Mouse (Mus musculus) induced T-regulatory cell, adult 2 months (primary cell): Measurements from ENCODE around the gene Gm48552.

ENCODE experiments used
- DNase-seq: peaks from one replicate; pipeline ENCODE4 v3.0.0-alpha.2; 2012; ENCODE audit warnings: low read depth

Gm48552 gene

DNA sequence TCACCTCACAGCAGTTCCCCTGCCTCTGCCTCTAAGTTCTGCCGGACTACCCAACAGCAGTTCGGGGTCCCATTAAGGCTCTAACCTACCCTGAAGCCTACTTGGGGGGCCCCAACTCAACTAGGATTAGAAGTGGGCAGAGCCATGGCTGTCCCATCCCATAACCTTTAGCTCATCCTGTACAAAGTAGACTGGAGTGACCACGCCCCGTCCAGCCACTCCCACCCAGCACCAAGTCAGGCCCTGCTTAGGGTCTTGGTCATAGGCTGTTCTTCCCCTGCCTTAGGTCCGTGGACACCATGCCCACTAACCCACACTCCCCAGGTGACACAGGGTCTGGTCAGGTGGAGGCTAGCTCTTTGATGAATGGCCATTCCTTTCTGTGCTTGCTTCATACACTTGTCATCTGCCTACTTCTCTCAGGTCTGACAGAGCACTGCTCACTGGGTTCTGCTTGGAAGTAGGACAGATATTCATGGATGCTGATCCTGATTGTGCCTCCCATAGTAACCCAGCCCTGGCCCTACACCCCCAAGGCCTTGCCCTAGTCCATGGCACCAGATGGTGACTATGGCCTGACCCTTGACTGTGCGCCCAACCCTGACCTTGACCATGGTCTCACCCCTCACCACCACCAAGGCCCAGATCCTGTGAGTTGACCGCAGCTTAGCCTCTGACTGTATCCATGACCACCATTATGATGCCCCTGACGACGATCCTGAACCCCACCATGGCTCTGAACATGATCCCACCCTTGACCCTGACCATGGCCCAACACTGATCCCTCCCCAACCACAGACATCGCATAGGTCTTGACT, 30.5 kb downstream of the Gm48552 start:
- DNase-seq, result no peak

DNA sequence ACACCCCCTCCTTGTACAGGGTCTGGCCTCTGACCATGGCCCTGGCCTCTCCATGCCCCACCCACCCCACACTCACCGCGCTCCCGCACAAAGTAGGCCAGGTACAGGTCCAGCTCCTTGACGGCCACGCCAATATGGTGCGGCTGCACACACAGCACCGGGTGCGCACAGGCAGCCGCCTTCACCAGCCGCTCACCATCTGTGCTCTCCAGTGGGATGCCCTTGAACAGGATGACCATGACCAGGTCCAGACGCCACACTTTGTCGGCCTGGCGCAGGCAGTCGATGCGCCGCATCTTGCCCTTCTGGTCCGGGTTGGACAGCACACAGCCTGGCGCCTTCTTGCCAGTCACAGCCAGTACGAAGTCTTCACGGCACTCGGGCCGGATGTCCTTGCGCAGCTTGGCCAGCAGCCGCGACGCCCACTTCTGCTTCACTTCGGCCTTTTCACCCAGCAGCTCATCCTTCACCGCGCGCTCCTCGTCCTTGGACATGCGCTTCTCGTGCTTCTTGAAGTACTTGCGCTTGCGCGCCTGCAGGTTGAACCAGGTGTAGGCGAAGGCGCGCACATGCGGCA, 31.5 kb downstream of the Gm48552 start:
- no peak for DNase-seq

DNA sequence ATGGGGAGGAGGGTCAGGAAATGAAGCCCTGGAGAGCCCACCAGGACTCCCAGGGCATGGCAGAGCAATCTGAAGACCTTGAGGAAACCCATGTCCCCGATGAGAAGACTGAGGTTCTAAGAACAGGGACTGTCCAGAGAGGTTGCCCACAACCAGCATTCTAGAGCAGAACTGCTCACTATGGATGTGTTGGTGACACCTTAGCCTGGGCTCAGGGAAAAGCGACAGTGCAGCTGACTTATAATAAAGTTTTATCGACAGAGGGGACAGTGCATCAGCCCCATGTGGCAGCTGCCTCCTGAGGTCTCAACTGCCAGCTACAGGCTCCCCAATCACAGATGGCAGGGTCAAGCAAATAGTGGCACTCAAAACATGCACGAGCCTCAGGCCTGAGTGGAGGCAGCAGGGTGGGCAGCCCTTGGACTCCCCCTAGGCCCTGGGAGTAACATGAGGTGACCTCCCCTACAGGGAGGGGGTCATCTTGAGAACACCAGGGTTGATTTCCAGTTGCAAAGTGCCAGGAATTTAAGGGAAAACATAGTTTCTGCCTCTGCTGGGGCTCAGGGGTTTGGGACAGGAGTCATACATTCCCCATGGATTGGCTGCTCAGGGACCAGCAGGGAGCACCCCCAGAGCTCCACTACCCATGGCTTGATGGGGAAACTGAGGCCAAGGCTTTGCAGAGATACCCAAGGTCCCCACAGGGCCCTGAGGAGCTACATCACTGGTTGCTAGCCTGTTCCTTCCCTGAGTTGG, 32.4 kb downstream of the Gm48552 start:
- no peak for DNase-seq

DNA sequence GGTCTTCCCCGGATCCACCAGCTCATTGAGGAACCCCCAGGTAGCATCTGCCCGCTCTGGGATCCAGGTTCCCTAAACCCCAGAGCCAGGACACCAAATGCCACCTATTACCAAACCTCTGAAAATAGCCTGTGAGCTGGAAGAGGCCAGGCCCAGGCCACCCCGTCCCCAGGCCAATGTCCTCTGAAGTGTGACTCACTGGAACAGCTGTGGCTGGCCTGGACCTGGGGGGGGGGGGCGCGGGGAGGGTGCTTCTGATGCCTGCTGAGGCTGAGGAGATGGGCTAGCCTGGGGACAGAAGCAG, 32.9 kb downstream of the Gm48552 start:
- DNase-seq, result no peak

DNA sequence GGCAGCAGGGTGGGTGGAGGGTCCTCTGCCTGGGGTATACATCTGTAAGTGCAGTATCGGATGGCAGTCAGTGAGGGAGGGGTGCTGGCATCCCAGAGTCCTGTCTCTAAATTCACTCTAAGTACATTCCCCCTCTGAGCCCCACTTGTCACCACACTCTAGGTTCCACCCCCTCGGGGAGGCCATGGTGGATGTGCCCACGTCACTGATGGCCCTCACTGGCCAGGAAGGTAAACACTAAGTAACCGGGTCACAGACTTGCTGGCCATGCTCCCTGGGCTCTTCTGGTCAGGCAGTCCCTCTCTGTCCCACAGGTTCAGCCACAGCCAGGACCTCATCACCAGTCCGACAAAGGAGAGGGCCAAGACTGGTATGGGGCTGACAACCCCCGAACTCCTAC, 33.4 kb downstream of the Gm48552 start:
- no peak for DNase-seq

DNA sequence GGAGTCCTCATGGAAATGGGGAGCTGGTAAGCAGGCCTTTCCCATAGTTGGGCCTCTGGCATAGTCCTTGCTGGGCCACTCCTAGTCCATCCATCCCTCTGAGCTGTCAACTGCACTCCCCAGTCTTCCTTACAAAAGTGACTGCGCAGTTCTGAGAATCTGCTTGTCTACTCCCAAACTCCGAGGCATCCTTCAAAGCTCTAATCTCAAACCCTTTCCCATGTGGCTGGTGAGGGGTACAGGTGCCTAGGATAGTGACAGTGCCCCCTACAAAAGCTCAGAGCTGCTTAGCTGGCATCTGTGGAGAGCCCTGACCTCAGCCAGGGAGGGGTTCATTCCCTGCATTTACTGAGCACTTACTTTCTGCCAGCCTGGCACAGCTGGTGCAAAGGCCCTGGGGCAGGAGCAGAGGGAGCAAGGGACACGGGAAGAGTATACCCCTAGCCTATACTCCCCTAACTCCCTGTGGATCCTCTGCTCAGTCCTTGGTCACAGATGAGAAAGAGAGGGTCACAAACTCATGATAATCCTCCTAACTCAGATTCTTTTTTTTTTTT, 33.9 kb downstream of the Gm48552 start:
- DNase-seq, result no peak

DNA sequence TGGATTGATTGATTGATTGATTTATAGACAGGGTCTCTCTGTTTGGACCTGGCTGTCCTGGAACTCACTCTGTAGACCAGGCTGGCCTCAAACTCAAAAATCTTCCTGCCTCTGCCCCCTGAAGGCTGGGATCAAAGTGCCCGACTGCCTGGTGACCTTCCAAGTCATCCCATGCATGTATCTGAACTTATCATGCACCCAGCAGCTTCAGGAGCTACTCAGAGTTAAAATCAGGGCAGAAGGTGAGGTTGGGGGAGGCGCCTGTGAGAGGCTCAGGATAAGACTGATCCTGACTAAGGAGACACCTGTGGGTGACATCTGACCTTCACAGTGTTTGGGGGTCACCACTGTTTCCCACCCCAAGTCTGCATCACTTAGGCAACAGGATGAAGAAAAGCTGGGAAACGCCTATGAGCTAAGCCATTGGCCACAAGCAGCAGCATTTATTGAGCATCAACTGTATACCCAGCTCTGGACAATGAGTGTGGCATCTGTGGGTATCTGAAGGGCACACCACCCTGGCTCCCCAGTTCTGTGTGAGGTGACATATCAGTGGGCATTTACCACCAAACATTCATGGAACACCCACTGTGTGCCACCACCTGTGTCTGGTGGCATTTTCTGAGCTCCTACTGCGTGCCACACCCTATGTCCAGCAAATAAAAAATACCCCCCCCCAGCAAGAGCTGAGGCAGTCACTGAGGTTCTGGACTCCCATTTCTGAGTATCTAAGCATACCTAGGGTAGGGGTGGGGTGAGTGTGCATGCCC, 34.9 kb downstream of the Gm48552 start:
- peak; percentile 14 for DNase-seq

DNA sequence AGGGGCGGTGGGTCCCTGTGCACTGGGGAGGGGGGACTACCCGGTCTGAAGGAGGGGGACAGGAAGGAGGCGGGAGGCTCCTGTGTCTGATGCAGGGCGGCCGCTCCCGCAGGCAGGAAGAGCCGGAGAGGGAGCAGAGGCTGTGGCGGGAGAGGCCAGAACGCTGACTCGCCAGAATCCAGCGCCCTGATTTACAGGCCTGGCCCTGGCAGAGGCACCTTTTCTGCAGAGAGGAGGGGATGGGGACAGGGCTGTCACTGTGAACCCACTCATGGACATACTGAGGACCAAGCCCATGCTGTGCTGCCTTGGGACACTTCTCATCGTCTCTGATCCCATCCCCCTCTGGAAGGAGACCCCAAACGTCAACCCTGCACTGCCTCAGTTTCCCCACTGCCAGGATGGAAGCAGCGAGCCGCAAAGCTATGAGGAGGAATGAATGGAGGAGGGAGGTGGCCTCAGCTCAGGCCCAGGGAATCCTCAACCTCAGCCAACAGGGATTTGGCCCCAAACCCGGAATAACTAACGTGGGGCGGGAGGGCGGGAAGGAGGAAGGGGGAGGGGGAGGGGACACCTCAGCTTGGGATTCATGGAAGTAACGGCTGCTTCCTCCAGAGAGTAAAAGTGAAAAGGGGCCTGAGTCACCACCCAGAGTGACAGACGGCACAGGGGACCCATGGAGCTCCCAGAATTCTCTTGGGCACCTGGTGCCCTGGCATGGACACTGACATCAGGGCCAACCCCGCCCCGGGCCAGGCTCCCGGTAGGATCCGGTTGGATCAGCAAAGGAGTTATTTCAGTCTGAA, 35.6 kb downstream of the Gm48552 start:
- peak; percentile 9 for DNase-seq

DNA sequence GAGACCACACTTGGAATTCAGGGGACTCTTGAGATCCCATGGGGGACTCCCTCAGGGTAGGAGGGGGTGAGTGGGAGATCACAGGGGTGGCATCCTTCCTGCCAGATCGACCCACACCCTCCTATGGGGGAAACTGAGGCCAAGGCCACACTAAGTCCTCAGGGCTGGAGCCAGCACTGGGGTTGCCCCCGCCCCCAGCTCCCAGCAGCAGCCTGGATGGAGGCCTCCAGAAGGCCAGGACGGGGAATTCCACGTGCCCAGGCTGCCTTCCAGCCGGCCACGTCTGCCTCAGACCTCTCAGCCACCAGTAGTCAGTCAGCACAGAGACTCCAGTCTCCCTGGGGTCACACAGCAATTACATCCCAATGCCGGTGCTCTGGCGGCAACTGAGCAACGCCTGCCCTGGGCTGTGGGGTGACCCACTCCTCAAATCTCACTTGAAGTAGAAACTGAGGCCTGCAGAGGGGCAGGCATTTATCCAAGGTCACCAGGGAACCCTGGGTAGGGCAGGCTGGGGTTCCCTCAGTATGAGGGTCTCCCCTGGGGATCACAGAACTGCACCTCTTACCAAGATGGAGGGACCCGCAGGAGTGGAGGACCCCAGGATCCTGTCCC, 36.5 kb downstream of the Gm48552 start:
- peak; percentile 19 for DNase-seq

DNA sequence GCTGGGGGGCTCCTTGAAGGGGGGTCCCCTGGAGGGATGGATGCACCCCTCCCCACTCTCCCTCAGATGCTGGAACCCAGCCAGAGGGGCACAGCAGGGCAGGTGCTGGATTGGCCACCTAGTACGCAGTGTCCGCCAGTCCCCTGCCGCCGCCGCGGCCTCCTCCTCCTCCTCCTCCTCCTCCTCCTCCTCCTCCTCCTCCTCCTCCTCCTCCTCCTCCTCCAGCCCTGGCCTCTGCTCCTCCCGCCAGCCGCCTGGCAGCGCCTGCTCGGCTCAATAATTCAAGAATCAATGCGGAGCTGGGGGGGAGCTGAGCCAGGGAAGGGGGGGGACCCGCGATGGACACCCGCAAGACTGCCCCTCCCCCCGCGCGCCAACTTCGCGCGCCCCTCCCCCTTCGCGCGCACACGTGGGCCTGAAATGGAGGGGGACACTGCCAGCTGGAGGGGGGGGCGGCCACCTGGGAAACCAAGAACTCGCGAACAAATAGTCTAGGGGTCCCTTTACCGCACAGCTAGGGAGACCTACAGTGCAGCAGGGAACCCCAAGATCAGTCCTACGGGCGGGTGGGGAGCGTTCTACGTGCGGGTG, 37.4 kb downstream of the Gm48552 start:
- DNase-seq, result no peak

DNA sequence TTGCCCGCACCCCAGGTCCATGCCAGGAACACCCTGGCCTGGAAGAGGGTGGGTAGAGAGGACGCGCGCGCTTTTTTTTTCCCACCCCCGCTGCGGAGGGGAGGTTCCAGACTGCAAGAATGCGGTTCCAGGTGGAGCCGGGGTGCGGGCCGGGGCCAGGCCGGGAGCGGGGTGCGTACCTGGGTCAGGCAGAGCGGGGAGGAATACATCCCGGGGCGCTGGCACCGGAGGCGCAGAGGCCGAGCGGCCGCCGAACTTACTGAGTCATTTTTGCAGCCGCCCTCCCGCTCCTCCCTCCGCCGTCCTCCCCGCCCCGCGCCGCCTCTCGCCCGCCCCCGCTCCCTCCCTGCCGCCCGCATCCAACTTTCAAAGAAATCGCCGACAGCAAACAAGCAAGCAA, 38.1 kb downstream of the Gm48552 start:
- DNase-seq, result peak; percentile 62

DNA sequence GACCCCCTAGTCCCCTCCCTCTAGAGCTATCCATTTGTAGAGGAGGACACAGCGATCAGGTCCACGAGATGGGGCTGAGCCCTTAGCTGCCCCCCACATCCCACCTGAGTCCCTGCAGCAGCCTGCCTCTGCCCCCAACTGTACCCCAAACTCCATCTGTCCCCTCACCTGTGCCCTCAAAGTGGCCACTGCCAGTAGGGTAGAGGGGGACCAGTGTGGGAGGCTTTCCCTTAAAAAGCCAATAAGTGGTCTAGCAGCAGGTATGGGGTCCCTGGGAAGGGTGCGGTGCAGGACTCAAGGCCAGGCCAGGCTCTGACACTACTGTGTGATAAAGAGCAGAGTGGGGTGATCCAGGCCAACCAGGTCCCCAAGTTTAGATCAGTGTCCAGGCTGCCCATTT, 38.5 kb downstream of the Gm48552 start:
- DNase-seq, result no peak

DNA sequence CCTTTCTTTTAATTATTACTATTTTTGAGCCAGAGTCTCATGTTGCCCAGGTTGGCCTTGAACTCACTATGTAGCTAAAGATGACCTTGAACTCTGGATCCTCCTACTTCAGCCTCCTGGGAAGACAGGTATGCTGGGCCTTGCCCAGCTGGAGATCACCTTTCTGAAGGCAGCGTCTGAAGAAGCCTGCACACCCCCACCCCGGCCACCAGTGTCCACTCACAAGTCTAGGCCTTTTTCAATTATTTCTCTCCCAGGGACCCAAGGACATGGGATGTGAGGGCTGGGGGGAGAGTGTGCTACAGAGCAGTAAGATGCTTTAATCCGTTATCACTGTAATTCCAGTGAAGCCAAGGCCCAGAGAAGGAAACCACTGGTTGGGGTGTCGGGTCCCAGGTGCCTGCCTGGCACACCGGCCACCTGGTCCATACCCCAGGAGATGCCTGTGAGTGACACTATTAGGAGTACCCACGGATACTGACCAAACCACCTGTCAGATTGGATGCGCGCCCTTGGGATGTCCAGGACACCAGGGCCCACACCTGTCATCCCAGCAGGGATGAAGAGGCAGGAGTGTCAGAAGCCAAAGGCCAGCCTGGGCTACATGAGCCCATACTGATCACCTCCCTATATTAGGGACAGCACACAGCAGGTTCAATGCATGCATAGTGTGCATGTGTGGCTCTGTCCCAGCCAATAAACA, 39.1 kb downstream of the Gm48552 start:
- DNase-seq, result peak; percentile 29

DNA sequence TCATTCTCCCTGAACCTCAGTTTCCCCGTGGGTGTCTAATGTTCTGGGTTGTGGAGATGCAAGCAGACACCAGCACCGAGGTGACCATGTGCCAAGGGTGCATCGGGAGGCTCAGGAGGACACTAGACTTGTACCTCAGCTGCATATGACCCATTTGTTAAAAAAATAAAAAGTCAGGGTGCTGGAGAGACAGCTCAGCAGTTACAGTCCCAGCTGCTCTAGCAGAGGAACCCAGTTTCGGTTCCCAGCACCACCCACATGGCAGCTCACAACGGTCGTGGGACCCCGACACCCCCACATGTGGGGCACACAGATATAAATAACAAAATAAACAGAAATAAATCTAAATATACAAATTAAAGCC, 39.7 kb downstream of the Gm48552 start:
- no peak for DNase-seq

DNA sequence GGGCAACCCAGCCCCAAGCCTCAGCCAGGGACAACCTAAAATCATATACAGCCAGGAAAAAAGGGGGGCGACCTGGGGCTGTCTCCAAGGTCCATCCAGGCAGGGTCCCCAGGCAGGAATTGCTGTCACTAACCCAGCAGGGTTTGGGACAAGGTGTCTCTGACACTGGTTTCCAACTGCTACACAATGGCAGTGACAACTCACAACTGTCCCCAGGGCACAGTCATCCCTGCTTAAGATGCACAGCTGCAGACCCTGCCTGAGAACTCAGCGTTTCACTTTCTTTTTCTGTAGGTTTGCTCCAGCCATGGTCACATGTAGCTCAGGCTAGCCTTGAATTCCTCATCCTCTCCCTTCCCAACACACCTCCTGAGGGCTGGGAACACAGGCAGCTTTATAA, 40.3 kb downstream of the Gm48552 start:
- DNase-seq, result no peak

DNA sequence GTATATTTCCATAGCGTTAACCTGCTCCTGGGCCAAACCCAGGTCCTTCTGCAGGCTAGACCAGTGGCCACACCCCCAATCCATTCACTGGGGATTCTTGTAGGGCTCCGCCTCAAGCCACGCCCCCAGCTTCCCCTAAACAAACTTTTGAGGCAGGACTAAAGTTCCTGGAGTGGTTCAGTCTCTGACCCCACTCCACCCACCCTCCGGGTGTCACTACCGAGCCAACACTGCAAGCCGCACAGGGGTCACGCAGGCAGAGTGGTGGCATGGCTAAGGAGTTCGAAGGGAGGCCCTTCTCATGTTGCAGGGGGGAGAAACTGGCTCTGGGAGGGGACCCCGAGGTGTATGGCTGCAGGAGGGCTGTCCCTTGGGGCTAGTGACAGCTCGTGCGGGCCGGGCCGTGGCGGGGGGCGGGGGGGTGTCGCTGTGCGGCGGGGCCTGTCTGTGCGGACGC, 40.8 kb downstream of the Gm48552 start:
- DNase-seq, result peak; percentile 89

DNA sequence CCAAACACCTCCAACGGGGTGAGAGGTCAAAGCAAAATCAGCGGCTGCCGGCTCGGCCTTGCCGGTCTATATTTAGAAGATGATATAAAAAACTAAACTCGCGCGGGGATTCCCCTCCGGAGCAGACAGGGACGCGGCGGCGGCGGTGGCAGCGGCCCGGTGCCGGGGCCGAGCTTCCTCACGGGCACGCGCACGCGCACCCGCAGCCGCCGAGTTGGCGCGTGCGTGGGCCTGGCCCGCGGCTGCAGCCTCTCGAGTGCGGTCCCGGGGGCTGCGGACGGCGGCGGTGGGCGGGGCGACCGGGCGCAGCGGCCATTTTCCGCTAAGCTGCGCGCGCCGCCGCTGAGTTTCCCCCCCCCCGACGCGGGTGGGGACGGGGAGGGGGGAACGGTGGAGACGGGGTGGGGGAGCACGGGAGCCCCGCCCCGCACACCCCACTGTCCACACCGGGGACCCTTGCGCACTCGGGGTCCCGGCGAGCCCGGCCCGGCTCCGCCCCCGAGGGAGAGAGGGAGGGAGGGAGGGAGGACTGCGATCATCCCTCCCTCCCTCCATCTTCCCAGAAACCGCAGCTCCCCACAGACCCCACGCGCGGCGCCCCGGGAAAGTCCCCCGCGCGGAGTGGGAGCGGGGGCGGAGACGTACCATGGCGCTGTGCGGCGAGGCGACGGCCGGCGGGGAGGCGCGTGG, 41.5 kb downstream of the Gm48552 start:
- peak; percentile 86 for DNase-seq

DNA sequence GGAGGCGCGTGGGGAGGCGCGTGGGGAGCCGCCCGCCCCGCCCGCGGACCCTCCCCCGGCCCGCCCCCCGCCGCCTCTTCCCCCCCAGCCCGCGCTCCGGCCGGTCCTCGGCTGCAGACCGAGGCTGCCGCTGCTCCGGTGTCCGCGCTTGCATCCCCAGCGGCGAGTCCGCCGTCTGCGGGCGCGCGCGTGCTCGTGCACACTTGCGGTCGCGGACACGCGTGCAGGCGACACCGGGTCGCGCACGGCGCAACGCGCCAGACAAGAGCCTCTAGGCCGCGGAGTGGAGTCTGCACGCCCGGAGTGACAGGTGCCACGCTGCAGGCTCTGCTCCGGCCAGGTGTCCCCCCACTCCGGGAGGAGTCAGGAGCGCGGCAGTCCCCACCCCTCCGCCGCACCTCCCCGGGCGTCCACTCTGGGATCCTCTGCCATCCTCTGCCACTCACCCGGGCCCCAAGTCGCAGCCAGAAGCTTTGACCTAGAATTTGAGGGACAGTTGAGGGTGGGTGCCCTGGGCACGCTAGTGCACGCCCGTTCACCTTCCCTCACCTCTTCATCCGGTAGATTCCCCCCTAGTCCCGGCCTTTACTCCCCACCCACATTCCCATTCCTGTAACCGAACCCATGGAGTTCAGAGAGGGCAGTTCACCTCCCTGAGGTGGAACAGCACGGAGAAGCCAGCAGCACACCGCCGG, 42.2 kb downstream of the Gm48552 start:
- DNase-seq, result no peak
